Mouse (Mus musculus) hindbrain, embryonic 15.5 days (tissue): Measurements from ENCODE around the gene Cdh13. TPM values are rescaled to one million over a fixed set of nuclear protein-coding genes. Genes with fewer than 3 reads are reported as not detected.
A peak's percentile ranks its signal among the peaks of the same experiment; 100 is the strongest.

Experiments
- ATAC-seq: fragments of 200-750 bp; cut with Nextera tagmentation; 2 replicates; pipeline ENCODE4 v1.8.0; 2017; ENCODE audit warnings: low read depth, moderate number of reproducible peaks, moderate TSS enrichment; ENCODE audit not compliant: low FRiP score
- H3K27ac ChIP-seq: fragments of 300-500 bp; sonication (generic); replicated peaks from 2 replicates; pipeline ENCODE4 v1.5.1; 2015; ENCODE audit warnings: mild to moderate bottlenecking, inconsistent platforms
- H3K27me3 ChIP-seq: fragments of 300-500 bp; sonication (generic); 2 replicates; pipeline ENCODE4 v1.6.1; 2015; ENCODE audit warnings: control low read depth, inconsistent platforms
- H3K36me3 ChIP-seq: fragments of 300-500 bp; sonication (generic); 2 replicates; pipeline ENCODE4 v1.6.1; 2015; ENCODE audit warnings: control low read depth, inconsistent platforms
- H3K4me1 ChIP-seq: fragments of 300-500 bp; sonication (generic); replicated peaks from 2 replicates; pipeline ENCODE4 v1.6.1; 2015; ENCODE audit warnings: control low read depth, inconsistent platforms
- H3K4me2 ChIP-seq: fragments of 300-500 bp; sonication (generic); 2 replicates; pipeline ENCODE4 v1.6.1; 2015; ENCODE audit warnings: moderate library complexity, mild to moderate bottlenecking, inconsistent platforms
- H3K4me3 ChIP-seq: fragments of 300-500 bp; sonication (generic); 2 replicates; pipeline ENCODE4 v1.5.1; 2015; ENCODE audit warnings: mild to moderate bottlenecking, inconsistent platforms
- H3K9ac ChIP-seq: fragments of 300-500 bp; sonication (generic); 2 replicates; pipeline ENCODE4 v1.6.1; 2015; ENCODE audit warnings: inconsistent platforms
- H3K9me3 ChIP-seq: fragments of 300-500 bp; sonication (generic); 2 replicates; pipeline ENCODE4 v1.6.1; 2016; ENCODE audit warnings: control low read depth, inconsistent platforms
- WGBS: fragments of 180-500 bp; shearing (Covaris S2); methylation state at CpG from one replicate; pipeline ENCODE4 v1.1.7; 2015; 5-methylcytosine and 5-hydroxymethylcytosine counted together
- polyA plus RNA-seq: library from polyadenylated mRNA; unstranded; fragments of >200 nt; fragmentation: Nextera tagmentation; extraction: Ambion mirVana; gene quantifications from 2 replicates; pipeline ENCODE4 v1.2.1, GENCODE M21; 2015

The Cdh13 gene
- polyA plus RNA-seq, 1 experiment from 2014 or later, result 112 TPM

- H3K27ac ChIP-seq, result peak overlapping the region; percentile 58
- H3K9ac ChIP-seq, result no peak overlapping the region
- no peaks in the 10 kb centered on the region for H3K36me3 ChIP-seq
- H3K4me2 ChIP-seq, result 0 out of 2 replicates have a peak overlapping the region, but pooled peaks have one; percentile 0
- peaks cover 24% of the 10 kb centered on the region for H3K4me1 ChIP-seq
- H3K4me3 ChIP-seq, result no peak overlapping the region
- 49% methylated on average over 17 of the region's 17 CpGs for WGBS
- no peak for ATAC-seq
- no peaks in the 10 kb centered on the region for H3K9me3 ChIP-seq
- no peaks in the 10 kb centered on the region for H3K27me3 ChIP-seq
These were observed 30.1 kb downstream of the Cdh13 start for GRCm38 (mm10) chr8:118313426-118314187.

- ATAC-seq, result no peak
- Histone ChIP-seq H3K4me2 (no peak overlapping the region), H3K27me3 (no peaks in the 10 kb centered on the region), H3K4me3 (no peak overlapping the region), H3K4me1 (peaks cover 23% of the 10 kb centered on the region), H3K9ac (no peak overlapping the region), H3K27ac (no peak overlapping the region), H3K9me3 (no peaks in the 10 kb centered on the region), H3K36me3 (no peaks in the 10 kb centered on the region)
- 87% methylated on average over 6 of the region's 6 CpGs for WGBS
These were observed 30.6 kb downstream of the Cdh13 start for GRCm38 (mm10) chr8:118314188-118314563.

- Histone ChIP-seq H3K9ac (no peak overlapping the region), H3K36me3 (no peaks in the 10 kb centered on the region), H3K4me3 (no peak overlapping the region), H3K27ac (no peak overlapping the region), H3K4me1 (peaks cover 23% of the 10 kb centered on the region), H3K4me2 (no peak overlapping the region), H3K9me3 (no peaks in the 10 kb centered on the region), H3K27me3 (no peaks in the 10 kb centered on the region)
- ATAC-seq, result no peak
- 84% methylated on average over 7 of the region's 7 CpGs for WGBS
These were observed 31.4 kb downstream of the Cdh13 start for GRCm38 (mm10) chr8:118314932-118315331.

- WGBS, result 76% methylated on average over 12 of the region's 12 CpGs
- H3K9ac ChIP-seq, result no peak overlapping the region
- no peaks in the 10 kb centered on the region for H3K9me3 ChIP-seq
- H3K27ac ChIP-seq, result no peak overlapping the region
- no peak for ATAC-seq
- no peak overlapping the region for H3K4me3 ChIP-seq
- H3K4me2 ChIP-seq, result no peak overlapping the region
- H3K36me3 ChIP-seq, result no peaks in the 10 kb centered on the region
- peaks cover 19% of the 10 kb centered on the region; the same call in 1 of the 2 replicates for H3K4me1 ChIP-seq
- no peaks in the 10 kb centered on the region for H3K27me3 ChIP-seq
These were observed 32.9 kb downstream of the Cdh13 start for GRCm38 (mm10) chr8:118316440-118316839.

- H3K4me2 ChIP-seq, result no peak overlapping the region
- no peak for ATAC-seq
- H3K9me3 ChIP-seq, result no peaks in the 10 kb centered on the region
- no peaks in the 10 kb centered on the region for H3K27me3 ChIP-seq
- H3K36me3 ChIP-seq, result no peaks in the 10 kb centered on the region
- no peak overlapping the region for H3K4me3 ChIP-seq
- no peak overlapping the region for H3K9ac ChIP-seq
- no peak overlapping the region for H3K27ac ChIP-seq
- WGBS, result 66% methylated on average over 1 of the region's 1 CpGs
- H3K4me1 ChIP-seq, result 0 out of 2 replicates have a peak, but pooled peaks cover 3% of the 10 kb centered on the region
These were observed 37.0 kb downstream of the Cdh13 start for GRCm38 (mm10) chr8:118320566-118320965.

- 89% methylated on average over 3 of the region's 3 CpGs for WGBS
- no peak overlapping the region for H3K9ac ChIP-seq
- no peak for ATAC-seq
- H3K9me3 ChIP-seq, result no peaks in the 10 kb centered on the region
- no peak overlapping the region for H3K4me3 ChIP-seq
- H3K36me3 ChIP-seq, result no peaks in the 10 kb centered on the region
- no peak overlapping the region for H3K4me2 ChIP-seq
- no peaks in the 10 kb centered on the region for H3K4me1 ChIP-seq
- H3K27me3 ChIP-seq, result no peaks in the 10 kb centered on the region
- no peak overlapping the region for H3K27ac ChIP-seq
These were observed 39.9 kb downstream of the Cdh13 start for GRCm38 (mm10) chr8:118323421-118323820.

GRCm38 (mm10) chr8:118334933-118335332 lies 51.4 kb downstream of the Cdh13 start:
- H3K4me1 ChIP-seq, result peaks cover 10% of the 10 kb centered on the region
- no peaks in the 10 kb centered on the region for H3K36me3 ChIP-seq
- no peak overlapping the region for H3K27ac ChIP-seq
- H3K4me2 ChIP-seq, result no peak overlapping the region
- 80% methylated on average over 7 of the region's 7 CpGs for WGBS
- ATAC-seq, result no peak
- no peak overlapping the region for H3K9ac ChIP-seq
- H3K9me3 ChIP-seq, result no peaks in the 10 kb centered on the region
- no peaks in the 10 kb centered on the region for H3K27me3 ChIP-seq
- H3K4me3 ChIP-seq, result no peak overlapping the region

GRCm38 (mm10) chr8:118339711-118340110 lies 56.2 kb downstream of the Cdh13 start:
- Histone ChIP-seq H3K27me3 (no peaks in the 10 kb centered on the region), H3K36me3 (no peaks in the 10 kb centered on the region), H3K9me3 (no peaks in the 10 kb centered on the region), H3K9ac (no peak overlapping the region), H3K4me3 (no peak overlapping the region), H3K4me1 (peaks cover 29% of the 10 kb centered on the region), H3K4me2 (no peak overlapping the region), H3K27ac (peak overlapping the region; percentile 28; the same call in 1 of the 2 replicates)
- 40% methylated on average over 3 of the region's 3 CpGs for WGBS
- ATAC-seq, result no peak

GRCm38 (mm10) chr8:118343267-118343666 lies 59.7 kb downstream of the Cdh13 start:
- Histone ChIP-seq H3K4me2 (no peak overlapping the region), H3K9ac (no peak overlapping the region), H3K27me3 (no peaks in the 10 kb centered on the region), H3K27ac (no peak overlapping the region), H3K9me3 (no peaks in the 10 kb centered on the region), H3K4me1 (peaks cover 29% of the 10 kb centered on the region), H3K36me3 (no peaks in the 10 kb centered on the region), H3K4me3 (no peak overlapping the region)
- 53% methylated on average over 4 of the region's 4 CpGs for WGBS
- ATAC-seq, result no peak

- H3K36me3 ChIP-seq, result no peaks in the 10 kb centered on the region
- ATAC-seq, result no peak
- no peaks in the 10 kb centered on the region for H3K9me3 ChIP-seq
- peaks cover 4% of the 10 kb centered on the region; the same call in 1 of the 2 replicates for H3K4me1 ChIP-seq
- no peak overlapping the region for H3K27ac ChIP-seq
- no peaks in the 10 kb centered on the region for H3K27me3 ChIP-seq
- WGBS, result 88% methylated on average over 9 of the region's 9 CpGs
- no peak overlapping the region for H3K4me3 ChIP-seq
- no peak overlapping the region for H3K4me2 ChIP-seq
- H3K9ac ChIP-seq, result no peak overlapping the region
These were observed 65.4 kb downstream of the Cdh13 start for GRCm38 (mm10) chr8:118348710-118349489.

GRCm38 (mm10) chr8:118350136-118350535 lies 66.6 kb downstream of the Cdh13 start:
- no peak overlapping the region for H3K9ac ChIP-seq
- H3K27ac ChIP-seq, result no peak overlapping the region
- 54% methylated on average over 7 of the region's 7 CpGs for WGBS
- no peaks in the 10 kb centered on the region for H3K27me3 ChIP-seq
- no peak for ATAC-seq
- no peaks in the 10 kb centered on the region for H3K36me3 ChIP-seq
- no peaks in the 10 kb centered on the region for H3K4me1 ChIP-seq
- no peak overlapping the region for H3K4me3 ChIP-seq
- no peaks in the 10 kb centered on the region for H3K9me3 ChIP-seq
- H3K4me2 ChIP-seq, result no peak overlapping the region

GRCm38 (mm10) chr8:118353022-118353421 lies 69.5 kb downstream of the Cdh13 start:
- 83% methylated on average over 4 of the region's 4 CpGs for WGBS
- Histone ChIP-seq H3K4me1 (no peaks in the 10 kb centered on the region), H3K36me3 (no peaks in the 10 kb centered on the region)

More at GRCm38 (mm10) chr8:118353022-118353421, 69.5 kb downstream of the Cdh13 start:
- no peaks in the 10 kb centered on the region for H3K27me3 ChIP-seq
- H3K27ac ChIP-seq, result no peak overlapping the region
- H3K9ac ChIP-seq, result no peak overlapping the region
- H3K9me3 ChIP-seq, result no peaks in the 10 kb centered on the region
- no peak overlapping the region for H3K4me2 ChIP-seq
- H3K4me3 ChIP-seq, result no peak overlapping the region
- no peak for ATAC-seq
